Mouse (Mus musculus) MEL (cell line): ENCODE results near the gene Hpd. TPM values are rescaled to one million over a fixed set of nuclear protein-coding genes. Genes with fewer than 3 reads are reported as not detected.

Experiments used
- DNase-seq: peaks from one replicate; pipeline ENCODE4 v3.0.0; 2011; ENCODE audit warnings: low read depth, low spot score
- H3K27ac ChIP-seq: 2 replicates; pipeline ENCODE4 v1.5.1; 2012; ENCODE audit warnings: low read depth, mild to moderate bottlenecking, control low read depth, low read length, moderate library complexity; ENCODE audit not compliant: control insufficient read depth
- H3K27me3 ChIP-seq, 2 experiments: fragments of 150-350 bp in 1 of 2; sonication (generic) in 1 of 2; 2 replicates each; pipeline ENCODE4 v1.6.1; 2012; ENCODE audit warnings: low read length in 2 of 2, mild to moderate bottlenecking in 2 of 2, improper control_type of control experiment in 1 of 2, moderate library complexity in 1 of 2; ENCODE audit not compliant: insufficient read depth in 2 of 2, control insufficient read depth in 1 of 2
- H3K36me3 ChIP-seq, 2 experiments: 2 replicates each; pipeline ENCODE4 v1.6.1; 2012 to 2014; ENCODE audit warnings: low read length in 2 of 2, improper control_type of control experiment in 1 of 2, inconsistent platforms in 1 of 2, mild to moderate bottlenecking in 1 of 2; ENCODE audit not compliant: insufficient read depth in 2 of 2, control insufficient read depth in 1 of 2
- H3K4me1 ChIP-seq, 2 experiments: fragments of 150-350 bp in 1 of 2; sonication (generic) in 1 of 2; 2 replicates each; pipeline ENCODE4 v1.6.1; 2012; ENCODE audit warnings: low read length in 2 of 2, improper control_type of control experiment in 1 of 2, mild to moderate bottlenecking in 1 of 2; ENCODE audit not compliant: insufficient read depth in 2 of 2, control insufficient read depth in 1 of 2
- H3K4me3 ChIP-seq, 2 experiments: fragments of 150-350 bp in 1 of 2; sonication (generic) in 1 of 2; 2 replicates each; pipeline ENCODE4 v1.5.1; 2012; ENCODE audit warnings: low read depth in 2 of 2, low read length in 2 of 2, mild to moderate bottlenecking in 2 of 2, moderate library complexity in 2 of 2, control low read depth in 1 of 2, improper control_type of control experiment in 1 of 2; ENCODE audit not compliant: control insufficient read depth in 1 of 2, insufficient read depth in 1 of 2
- H3K79me2 ChIP-seq: 2 replicates; pipeline ENCODE4 v1.6.1; 2012; ENCODE audit warnings: mild to moderate bottlenecking, low read length, moderate library complexity; ENCODE audit not compliant: control insufficient read depth, poor library complexity, insufficient read depth
- H3K9ac ChIP-seq: 2 replicates; pipeline ENCODE4 v1.6.1; 2012; ENCODE audit warnings: low read depth, mild to moderate bottlenecking, control low read depth, low read length, moderate library complexity; ENCODE audit not compliant: control insufficient read depth, poor library complexity, severe bottlenecking
- H3K9me3 ChIP-seq: fragments of 150-350 bp; sonication (generic); replicated peaks from 2 replicates; pipeline ENCODE4 v1.6.1; 2012; ENCODE audit warnings: mild to moderate bottlenecking, low read length, improper control_type of control experiment, moderate library complexity; ENCODE audit not compliant: insufficient read depth
- E2F4 ChIP-seq: IDR thresholded peaks from 2 replicates; pipeline ENCODE4 v1.6.1; 2011; ENCODE audit warnings: low read depth, low read length, improper control_type of control experiment, borderline replicate concordance
- ETS1 ChIP-seq: IDR thresholded peaks from 2 replicates; pipeline ENCODE4 v1.6.1; 2012; ENCODE audit warnings: low read depth, mild to moderate bottlenecking, inconsistent platforms, low read length, improper control_type of control experiment, moderate library complexity
- GATA1 ChIP-seq: IDR thresholded peaks from 2 replicates; pipeline ENCODE4 v1.6.1; 2011; ENCODE audit warnings: low read depth, low read length, improper control_type of control experiment
- HCFC1 ChIP-seq: IDR thresholded peaks from 2 replicates; pipeline ENCODE4 v1.6.1; 2012; ENCODE audit warnings: low read depth, mild to moderate bottlenecking, inconsistent platforms, low read length, improper control_type of control experiment, moderate library complexity
- MAFK ChIP-seq: IDR thresholded peaks from 2 replicates; pipeline ENCODE4 v1.6.1; 2011; ENCODE audit warnings: low read depth, mild to moderate bottlenecking, low read length, improper control_type of control experiment, borderline replicate concordance
- MAZ ChIP-seq: IDR thresholded peaks from 2 replicates; pipeline ENCODE4 v1.6.1; 2012; ENCODE audit warnings: low read depth, mild to moderate bottlenecking, inconsistent platforms, low read length, improper control_type of control experiment
- MEF2A ChIP-seq: IDR thresholded peaks from 2 replicates; pipeline ENCODE4 v1.6.1; 2014; ENCODE audit warnings: low read depth, mild to moderate bottlenecking, inconsistent platforms, low read length, improper control_type of control experiment; ENCODE audit not compliant: poor library complexity, insufficient replicate concordance, severe bottlenecking; ENCODE audit errors: extremely low read depth
- MXI1 ChIP-seq: IDR thresholded peaks from 2 replicates; pipeline ENCODE4 v1.6.1; 2011; ENCODE audit warnings: mild to moderate bottlenecking, low read depth, low read length, improper control_type of control experiment
- NRF1 ChIP-seq: IDR thresholded peaks from 2 replicates; pipeline ENCODE4 v1.6.1; 2014; ENCODE audit warnings: low read depth, mild to moderate bottlenecking, inconsistent platforms, low read length, improper control_type of control experiment, moderate library complexity; ENCODE audit not compliant: poor library complexity, insufficient read depth, severe bottlenecking
- POLR2AphosphoS2 ChIP-seq: IDR thresholded peaks from 2 replicates; pipeline ENCODE4 v1.6.1; 2011; ENCODE audit warnings: low read length, improper control_type of control experiment
- POLR2AphosphoS5 ChIP-seq: IDR thresholded peaks from 2 replicates; pipeline ENCODE4 v1.6.1; 2012; ENCODE audit warnings: low read depth, borderline replicate concordance, mild to moderate bottlenecking, inconsistent platforms, low read length, moderate library complexity, mixed read lengths
- SMC3 ChIP-seq: IDR thresholded peaks from 2 replicates; pipeline ENCODE4 v1.6.1; 2011; ENCODE audit warnings: low read depth, low read length, improper control_type of control experiment
- TAL1 ChIP-seq: IDR thresholded peaks from 2 replicates; pipeline ENCODE4 v1.6.1; 2012; ENCODE audit warnings: mild to moderate bottlenecking, inconsistent platforms, low read length, moderate library complexity, mixed read lengths
- TBP ChIP-seq: IDR thresholded peaks from 2 replicates; pipeline ENCODE4 v1.8.0; 2011; ENCODE audit warnings: low read depth, low read length, improper control_type of control experiment
- USF1 ChIP-seq: IDR thresholded peaks from 2 replicates; pipeline ENCODE4 v1.6.1; 2014; ENCODE audit warnings: low read depth, mild to moderate bottlenecking, inconsistent platforms, low read length, improper control_type of control experiment, moderate library complexity
- polyA plus RNA-seq, 2 experiments: library from polyadenylated mRNA; stranded (reverse) in 1 of 2; unstranded in 1 of 2; fragments of >175 nt in 1 of 2; fragments of >200 nt in 1 of 2; gene quantifications; 2 replicates each; pipeline versions ENCODE4 v1.2.1 to v1.2.4; 2012; ENCODE audit warnings: low replicate concordance in 2 of 2, low read depth in 1 of 2; ENCODE audit not compliant: insufficient read length in 2 of 2, insufficient read depth in 1 of 2, missing spikeins in 1 of 2
- total RNA-seq: library from RNA; depleted of rRNA; stranded (reverse); fragments of 300-350 nt; gene quantifications from 2 replicates; pipeline ENCODE4 v1.2.3, GENCODE M21; 2012

Hpd gene
- total and polyA plus RNA-seq, 3 experiments, result not detected

DNA sequence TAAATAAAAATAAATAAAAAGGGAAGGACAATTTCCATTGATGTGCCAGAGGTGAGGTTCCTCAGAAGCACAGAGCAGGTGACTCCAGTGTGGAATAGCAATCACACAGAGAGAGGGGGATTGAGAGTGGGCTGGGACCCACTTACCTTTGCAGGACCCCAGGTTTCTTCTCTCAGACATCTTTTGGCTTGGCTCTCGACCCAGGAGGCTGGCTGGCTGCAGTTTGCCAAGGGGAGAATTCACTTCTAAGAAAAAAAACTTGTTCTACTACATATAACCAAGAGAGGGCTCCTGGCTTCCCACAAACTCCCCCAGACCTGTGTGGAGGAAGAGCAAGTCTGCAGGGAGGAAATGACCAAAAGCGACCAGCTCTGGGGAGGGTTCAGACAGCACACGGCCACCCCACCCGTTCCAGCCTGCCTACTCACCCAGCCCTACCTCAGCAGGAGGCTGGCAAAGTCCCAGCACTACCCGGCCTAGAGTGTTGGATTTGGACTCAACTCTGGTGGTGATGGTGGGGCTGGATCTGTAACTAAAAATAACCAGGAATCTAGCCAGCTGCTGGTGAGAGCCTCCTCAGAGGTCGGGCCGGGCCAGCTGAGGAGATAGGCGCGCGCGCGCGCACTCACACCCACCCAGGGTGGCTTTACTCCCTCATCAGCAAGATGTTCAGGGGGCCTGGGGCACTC is 48.2 kb downstream of the Hpd start:
- H3K4me3 ChIP-seq, result no peak overlapping the region
- H3K9me3 ChIP-seq, result no peaks in the 10 kb centered on the region
- no peaks in the 10 kb centered on the region for H3K27me3 ChIP-seq
- H3K36me3 ChIP-seq, result peaks cover 0 to 34% of the 10 kb centered on the region in 2 experiments; a peak in 2 of 4 replicates
- peak overlapping the region; percentile 26; the same call in 1 of the 2 replicates for H3K9ac ChIP-seq
- TF ChIP-seq MXI1, result 0 out of 2 replicates have a peak, but pooled peaks have one; percentile 29
- TF ChIP-seq SMC3, result 0 out of 2 replicates have a peak, but pooled peaks have one; percentile 3
- peak; percentile 61 for TF ChIP-seq NRF1
- peak; percentile 62 for TF ChIP-seq ETS1
- no peak for TF ChIP-seq GATA1
- peaks cover 27% of the 10 kb centered on the region for H3K79me2 ChIP-seq
- peaks cover 4 to 41% of the 10 kb centered on the region in 2 experiments; a peak in 3 of 4 replicates for H3K4me1 ChIP-seq
- peak; percentile 44 for DNase-seq
- H3K27ac ChIP-seq, result peak overlapping the region; percentile 100

- H3K79me2 ChIP-seq, result peaks cover 22% of the 10 kb centered on the region
- H3K36me3 ChIP-seq, result peaks cover 0 to 37% of the 10 kb centered on the region in 2 experiments; a peak in 2 of 4 replicates
- peak overlapping the region; percentile 100; the same call in 1 of the 2 replicates for H3K27ac ChIP-seq
- H3K9me3 ChIP-seq, result no peaks in the 10 kb centered on the region
- H3K4me3 ChIP-seq, result no peak overlapping the region
- no peak for DNase-seq
- H3K9ac ChIP-seq, result no peak overlapping the region
- H3K27me3 ChIP-seq, result no peaks in the 10 kb centered on the region
- H3K4me1 ChIP-seq, result peaks cover 4 to 46% of the 10 kb centered on the region in 2 experiments; a peak in 3 of 4 replicates
- TF ChIP-seq USF1, result no peak
- no peak for TF ChIP-seq E2F4
- TF ChIP-seq POLR2AphosphoS2, result no peak
- no peak for TF ChIP-seq POLR2AphosphoS5
- TF ChIP-seq MAZ, result no peak
- TF ChIP-seq HCFC1, result no peak
- TF ChIP-seq SMC3, result no peak
- no peak for TF ChIP-seq MAFK
- no peak for TF ChIP-seq TAL1
- no peak for TF ChIP-seq TBP
- TF ChIP-seq MEF2A, result no peak
- TF ChIP-seq, all 39 proteins: peak for 0
Observed at GRCm38 (mm10) chr5:123133784-123134143, 48.8 kb downstream of the Hpd start.
